Mouse (Mus musculus): ENCODE measurements around the gene Lgals1. TPM values are rescaled to one million over a fixed set of nuclear protein-coding genes. Genes with fewer than 3 reads are reported as not detected.

Lgals1 gene
- polyA plus RNA-seq, 1 experiment from 2014 or later, result 218 TPM

DNA sequence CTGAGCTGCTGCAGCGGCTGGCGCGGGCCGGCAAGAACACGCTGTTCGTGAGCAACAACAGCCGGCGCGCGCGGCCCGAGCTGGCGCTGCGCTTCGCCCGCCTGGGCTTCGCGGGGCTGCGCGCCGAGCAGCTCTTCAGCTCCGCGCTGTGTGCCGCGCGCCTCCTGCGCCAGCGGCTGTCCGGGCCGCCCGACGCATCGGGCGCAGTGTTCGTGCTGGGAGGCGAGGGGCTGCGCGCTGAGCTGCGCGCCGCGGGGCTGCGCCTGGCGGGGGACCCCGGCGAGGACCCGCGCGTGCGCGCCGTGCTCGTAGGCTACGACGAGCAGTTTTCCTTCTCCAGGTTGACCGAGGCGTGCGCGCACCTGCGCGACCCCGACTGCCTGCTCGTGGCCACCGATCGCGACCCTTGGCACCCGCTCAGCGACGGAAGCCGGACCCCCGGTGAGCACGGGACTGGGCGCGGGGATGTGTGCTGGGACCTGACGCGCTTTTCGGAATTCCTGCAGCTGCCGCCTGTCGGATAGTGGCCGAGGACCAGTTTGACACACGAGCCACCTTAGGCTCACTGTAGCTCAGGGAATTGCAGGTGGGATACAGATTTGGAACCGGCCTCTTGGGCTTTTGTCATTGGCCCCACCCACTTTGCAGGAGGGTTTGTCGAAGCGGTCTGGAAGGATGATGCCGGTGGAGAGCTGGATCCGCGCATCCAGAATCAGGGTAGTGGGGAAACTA, 12.3 kb upstream of the Lgals1 start:
- peak overlapping the region; percentile 88 for H3K4me2 ChIP-seq
- no peaks in the 10 kb centered on the region for H3K9me3 ChIP-seq (replicated peaks)
- H3K4me1 ChIP-seq, result peaks cover 49% of the 10 kb centered on the region
- H3K9ac ChIP-seq (replicated peaks), result peak overlapping the region; percentile 80
- H3K27ac ChIP-seq (replicated peaks), result peak overlapping the region; percentile 98
- no peaks in the 10 kb centered on the region for H3K27me3 ChIP-seq (replicated peaks)
- under 1% methylated on average over 80 of the region's 87 CpGs for whole genome bisulfite sequencing
- H3K36me3 ChIP-seq, result peaks cover 16% of the 10 kb centered on the region
- peak; percentile 80 for ATAC-seq (ENCODE audit: low FRiP score)
- H3K4me3 ChIP-seq (replicated peaks), result peak overlapping the region; percentile 78

- ATAC-seq (ENCODE audit: low FRiP score), result no peak
- peaks cover 49% of the 10 kb centered on the region for H3K4me1 ChIP-seq
- peak overlapping the region; percentile 88 for H3K4me2 ChIP-seq
- H3K27me3 ChIP-seq (replicated peaks), result no peaks in the 10 kb centered on the region
- H3K36me3 ChIP-seq, result peaks cover 23% of the 10 kb centered on the region
- H3K9me3 ChIP-seq (replicated peaks), result no peaks in the 10 kb centered on the region
- peak overlapping the region; percentile 98 for H3K27ac ChIP-seq (replicated peaks)
- H3K9ac ChIP-seq (replicated peaks), result peak overlapping the region; percentile 80
- WGBS, result 47% methylated on average over 8 of the region's 8 CpGs
- H3K4me3 ChIP-seq (replicated peaks), result peak overlapping the region; percentile 78
Observed at GRCm38 (mm10) chr15:78914823-78915659, 11.5 kb upstream of the Lgals1 start.

DNA sequence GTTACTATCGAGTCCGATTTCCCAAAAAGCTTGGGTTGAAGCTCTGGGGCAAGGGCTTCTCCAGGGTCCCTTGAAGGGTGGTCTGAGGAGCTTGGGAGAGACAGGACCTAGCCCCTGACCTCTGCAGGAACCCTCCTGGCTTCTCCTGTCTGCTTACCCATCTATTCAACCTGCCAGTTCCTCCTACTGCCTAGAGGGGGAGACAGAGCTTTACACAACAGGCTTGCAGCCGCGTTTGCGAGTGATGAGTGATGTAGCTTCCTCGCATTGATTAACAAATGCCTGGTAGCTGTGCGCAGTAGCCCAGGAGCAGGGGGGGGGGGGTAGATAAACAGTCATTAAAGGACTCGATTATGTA, 10.9 kb upstream of the Lgals1 start:
- peaks cover 23% of the 10 kb centered on the region for H3K36me3 ChIP-seq
- no peaks in the 10 kb centered on the region for H3K9me3 ChIP-seq (replicated peaks)
- H3K27me3 ChIP-seq (replicated peaks), result no peaks in the 10 kb centered on the region
- peaks cover 49% of the 10 kb centered on the region for H3K4me1 ChIP-seq
- peak overlapping the region; percentile 78 for H3K4me3 ChIP-seq (replicated peaks)
- ATAC-seq (ENCODE audit: low FRiP score), result peak; percentile 19; the same call in 1 of the 2 replicates
- peak overlapping the region; percentile 80 for H3K9ac ChIP-seq (replicated peaks)
- peak overlapping the region; percentile 68 for H3K27ac ChIP-seq (replicated peaks)
- H3K4me2 ChIP-seq, result peak overlapping the region; percentile 88
- 6% methylated on average over 8 of the region's 8 CpGs for WGBS

GRCm38 (mm10) chr15:78916052-78916826, 10.3 kb upstream of the Lgals1 start:
- Histone ChIP-seq H3K4me3 (replicated peaks) (peak overlapping the region; percentile 78), H3K27ac (replicated peaks) (peak overlapping the region; percentile 68), H3K9me3 (replicated peaks) (no peaks in the 10 kb centered on the region), H3K4me1 (peaks cover 49% of the 10 kb centered on the region), H3K9ac (replicated peaks) (peak overlapping the region; percentile 80), H3K4me2 (peak overlapping the region; percentile 88), H3K36me3 (peaks cover 23% of the 10 kb centered on the region), H3K27me3 (replicated peaks) (no peaks in the 10 kb centered on the region)
- ATAC-seq (ENCODE audit: low FRiP score), result no peak
- WGBS, result 31% methylated on average over 12 of the region's 12 CpGs

DNA sequence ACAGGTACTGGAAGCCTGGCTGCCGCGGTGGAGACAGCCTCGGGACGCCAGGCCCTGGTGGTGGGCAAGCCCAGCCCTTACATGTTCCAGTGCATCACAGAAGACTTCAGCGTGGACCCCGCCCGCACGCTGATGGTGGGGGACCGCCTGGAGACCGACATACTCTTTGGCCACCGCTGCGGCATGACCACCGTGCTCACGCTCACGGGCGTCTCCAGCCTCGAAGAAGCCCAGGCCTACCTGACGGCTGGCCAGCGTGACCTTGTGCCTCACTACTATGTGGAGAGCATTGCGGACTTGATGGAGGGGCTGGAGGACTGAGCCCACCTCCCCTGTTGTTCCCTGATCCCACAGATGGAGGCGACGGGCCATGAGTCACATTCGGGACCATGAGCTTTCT, 8.4 kb upstream of the Lgals1 start:
- WGBS, result 94% methylated on average over 23 of the region's 23 CpGs
- Histone ChIP-seq H3K27me3 (replicated peaks) (no peaks in the 10 kb centered on the region), H3K27ac (replicated peaks) (no peak overlapping the region), H3K9ac (replicated peaks) (no peak overlapping the region), H3K9me3 (replicated peaks) (no peaks in the 10 kb centered on the region), H3K36me3 (peaks cover 23% of the 10 kb centered on the region), H3K4me2 (no peak overlapping the region), H3K4me1 (peaks cover 42% of the 10 kb centered on the region), H3K4me3 (replicated peaks) (no peak overlapping the region)
- no peak for ATAC-seq (ENCODE audit: low FRiP score)

DNA sequence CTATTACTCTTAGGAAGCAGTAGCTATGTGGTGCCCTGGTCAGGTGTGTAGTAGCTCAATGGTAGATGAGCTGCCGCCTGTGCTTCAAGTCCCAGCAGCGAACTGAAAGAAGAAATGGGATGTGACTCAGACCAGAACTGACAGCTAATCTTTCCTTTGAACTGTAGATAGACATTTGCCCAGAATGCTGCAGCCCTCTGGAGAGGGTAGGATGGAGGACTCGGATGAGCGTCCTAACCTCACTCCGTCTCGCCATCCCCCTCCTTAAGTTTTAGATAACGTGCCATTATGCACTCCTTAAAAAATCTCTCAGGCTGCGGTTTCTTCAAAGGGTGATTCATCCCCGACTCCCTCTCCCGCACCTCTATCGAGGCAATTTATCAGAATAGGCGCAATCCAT, 6.6 kb upstream of the Lgals1 start:
- peaks cover 34% of the 10 kb centered on the region for H3K4me1 ChIP-seq
- H3K9ac ChIP-seq (replicated peaks), result no peak overlapping the region
- H3K4me3 ChIP-seq (replicated peaks), result no peak overlapping the region
- no peak overlapping the region for H3K27ac ChIP-seq (replicated peaks)
- H3K9me3 ChIP-seq (replicated peaks), result no peaks in the 10 kb centered on the region
- WGBS, result 82% methylated on average over 12 of the region's 12 CpGs
- no peak overlapping the region for H3K4me2 ChIP-seq
- H3K27me3 ChIP-seq (replicated peaks), result no peaks in the 10 kb centered on the region
- no peak for ATAC-seq (ENCODE audit: low FRiP score)
- H3K36me3 ChIP-seq, result peaks cover 23% of the 10 kb centered on the region

- ATAC-seq (ENCODE audit: low FRiP score), result no peak
- 0 out of 2 replicates have a peak, but pooled peaks cover 3% of the 10 kb centered on the region for H3K27me3 ChIP-seq (replicated peaks)
- H3K4me2 ChIP-seq, result no peak overlapping the region
- H3K9me3 ChIP-seq (replicated peaks), result no peaks in the 10 kb centered on the region
- 89% methylated on average over 7 of the region's 7 CpGs for WGBS
- H3K4me3 ChIP-seq (replicated peaks), result no peak overlapping the region
- H3K9ac ChIP-seq (replicated peaks), result no peak overlapping the region
- H3K27ac ChIP-seq (replicated peaks), result no peak overlapping the region
- H3K4me1 ChIP-seq, result peaks cover 32% of the 10 kb centered on the region
- H3K36me3 ChIP-seq, result peaks cover 17% of the 10 kb centered on the region
Observed at GRCm38 (mm10) chr15:78922700-78923099, 3.8 kb upstream of the Lgals1 start.

DNA sequence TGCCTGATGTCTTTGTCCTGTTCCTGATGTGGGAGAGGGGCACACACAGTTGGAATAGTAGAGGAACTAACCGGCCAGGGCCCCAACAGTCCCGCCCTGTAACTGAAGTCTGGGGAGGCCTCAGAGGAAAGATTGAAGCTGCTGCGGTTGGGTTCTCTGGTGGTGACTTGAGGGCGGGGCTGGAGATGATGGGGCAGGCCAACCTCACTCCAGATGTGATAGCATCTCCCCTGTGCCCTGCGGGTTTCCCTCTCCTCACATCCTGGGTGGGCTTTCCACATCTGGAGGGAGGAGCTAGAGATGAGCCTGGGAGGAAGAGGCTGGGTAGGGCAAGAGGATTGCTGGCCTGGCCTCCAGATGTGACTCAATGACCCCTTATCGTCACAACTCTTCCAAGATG, 2.9 kb upstream of the Lgals1 start:
- WGBS, result 74% methylated on average over 6 of the region's 6 CpGs
- no peak for ATAC-seq (ENCODE audit: low FRiP score)
- H3K27ac ChIP-seq (replicated peaks), result no peak overlapping the region

GRCm38 (mm10) chr15:78925129-78925528, 1.4 kb upstream of the Lgals1 start:
- Histone ChIP-seq H3K4me1 (peaks cover 34% of the 10 kb centered on the region), H3K4me2 (no peak overlapping the region), H3K27me3 (replicated peaks) (0 out of 2 replicates have a peak, but pooled peaks cover 3% of the 10 kb centered on the region), H3K36me3 (no peaks in the 10 kb centered on the region), H3K9ac (replicated peaks) (no peak overlapping the region), H3K27ac (replicated peaks) (peak overlapping the region; percentile 76), H3K4me3 (replicated peaks) (no peak overlapping the region), H3K9me3 (replicated peaks) (no peaks in the 10 kb centered on the region)
- no peak for ATAC-seq (ENCODE audit: low FRiP score)
- 38% methylated on average over 8 of the region's 8 CpGs for WGBS

More for the DNA sequence above, 2.9 kb upstream of the Lgals1 start:
- H3K4me2 ChIP-seq, result no peak overlapping the region
- peaks cover 11% of the 10 kb centered on the region for H3K36me3 ChIP-seq
- H3K27me3 ChIP-seq (replicated peaks), result 0 out of 2 replicates have a peak, but pooled peaks cover 3% of the 10 kb centered on the region
- peaks cover 34% of the 10 kb centered on the region for H3K4me1 ChIP-seq
- no peak overlapping the region for H3K4me3 ChIP-seq (replicated peaks)
- no peaks in the 10 kb centered on the region for H3K9me3 ChIP-seq (replicated peaks)
- no peak overlapping the region for H3K9ac ChIP-seq (replicated peaks)

GRCm38 (mm10) chr15:78927021-78927787, 679 bp downstream of the Lgals1 start:
- Histone ChIP-seq H3K9me3 (replicated peaks) (no peaks in the 10 kb centered on the region), H3K27ac (replicated peaks) (peak overlapping the region; percentile 64), H3K9ac (replicated peaks) (no peak overlapping the region), H3K36me3 (no peaks in the 10 kb centered on the region), H3K27me3 (replicated peaks) (0 out of 2 replicates have a peak, but pooled peaks cover 3% of the 10 kb centered on the region), H3K4me2 (peak overlapping the region; percentile 67), H3K4me3 (replicated peaks) (peak overlapping the region; percentile 32), H3K4me1 (peaks cover 34% of the 10 kb centered on the region)
- WGBS, result 26% methylated on average over 15 of the region's 15 CpGs
- ATAC-seq (ENCODE audit: low FRiP score), result no peak
